Mouse (Mus musculus): ENCODE measurements around the gene Dpp7.

The Dpp7 gene

DNA sequence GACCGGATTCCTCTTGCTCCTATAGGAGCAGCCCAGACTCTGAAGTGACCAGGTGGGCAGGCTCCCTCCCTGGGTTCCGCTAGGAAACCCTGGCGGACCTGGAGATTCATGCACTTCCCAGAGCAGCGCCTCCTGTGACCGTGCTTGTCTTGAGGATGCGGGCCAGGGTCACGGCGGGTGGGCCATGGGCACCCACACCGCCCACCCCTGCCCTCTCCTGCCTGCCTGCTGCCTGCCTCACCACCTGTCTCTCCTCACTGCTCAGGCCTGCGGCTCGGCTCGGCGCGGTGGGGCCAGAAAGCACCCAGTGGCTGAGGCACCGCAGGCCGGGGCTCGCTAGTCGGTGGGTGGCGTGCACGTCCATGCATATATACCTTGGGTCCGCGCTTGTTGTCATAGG, 45.2 kb downstream of the Dpp7 start:
- DNase-seq (ENCODE audit: low spot score), result no peak

DNA sequence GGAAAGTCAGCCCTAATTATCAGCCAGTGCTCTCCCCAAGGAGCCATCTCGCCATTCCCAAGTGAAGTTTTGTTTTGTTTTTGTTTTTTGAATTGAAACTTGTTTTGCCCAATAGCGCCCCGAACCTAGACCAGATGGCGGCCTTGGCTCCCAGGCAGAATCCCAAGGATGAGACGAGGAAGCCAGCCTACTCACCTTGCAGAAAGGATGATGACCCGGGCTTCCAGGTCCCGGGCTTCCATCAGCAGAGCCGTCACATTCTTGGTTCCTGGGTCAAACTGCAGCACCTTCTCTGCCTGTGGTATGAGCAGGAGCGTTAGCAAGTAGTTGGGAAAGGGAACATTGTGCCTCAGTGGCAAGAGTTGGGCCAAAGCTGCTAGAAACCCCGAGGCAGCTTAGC, 46.0 kb downstream of the Dpp7 start:
- no peak for DNase-seq (ENCODE audit: low spot score)

DNA sequence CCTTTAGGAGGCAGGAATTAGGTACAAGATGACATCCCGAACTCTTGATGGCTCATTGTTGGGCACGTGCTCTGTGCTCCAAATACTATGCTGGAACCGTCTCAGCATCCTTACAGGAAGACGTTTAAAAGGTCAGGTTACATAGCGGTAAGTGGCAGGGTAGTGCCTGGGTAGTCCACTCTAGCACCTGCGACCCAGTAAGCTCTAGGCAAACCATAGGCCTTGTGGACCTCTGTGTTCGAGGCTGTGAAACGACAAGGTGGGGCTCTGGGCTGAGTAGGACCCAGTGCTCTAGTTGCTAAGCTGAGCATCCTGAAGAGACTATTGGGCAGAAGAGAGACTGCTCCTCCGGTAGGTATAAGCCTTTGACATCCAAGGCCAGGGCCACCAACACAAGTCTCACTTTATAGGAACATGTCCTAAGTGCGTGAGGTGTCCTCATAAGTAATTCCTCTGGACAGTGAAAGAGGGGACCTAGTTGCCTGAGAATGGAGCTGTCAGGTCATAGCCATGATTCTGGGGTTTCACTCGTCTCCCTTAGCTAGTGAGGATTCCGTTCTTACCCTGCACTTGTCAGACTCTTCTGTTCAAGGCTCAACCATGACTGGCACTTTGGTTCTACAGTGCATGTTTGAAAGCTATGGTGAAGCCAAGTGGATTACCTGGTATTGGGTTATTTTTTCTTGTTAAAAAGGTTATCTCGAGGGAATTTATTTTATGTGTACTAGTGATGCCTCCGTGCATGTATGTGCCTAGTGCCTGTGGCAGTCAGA, 50.4 kb downstream of the Dpp7 start:
- no peak for DNase-seq (ENCODE audit: low spot score)

DNA sequence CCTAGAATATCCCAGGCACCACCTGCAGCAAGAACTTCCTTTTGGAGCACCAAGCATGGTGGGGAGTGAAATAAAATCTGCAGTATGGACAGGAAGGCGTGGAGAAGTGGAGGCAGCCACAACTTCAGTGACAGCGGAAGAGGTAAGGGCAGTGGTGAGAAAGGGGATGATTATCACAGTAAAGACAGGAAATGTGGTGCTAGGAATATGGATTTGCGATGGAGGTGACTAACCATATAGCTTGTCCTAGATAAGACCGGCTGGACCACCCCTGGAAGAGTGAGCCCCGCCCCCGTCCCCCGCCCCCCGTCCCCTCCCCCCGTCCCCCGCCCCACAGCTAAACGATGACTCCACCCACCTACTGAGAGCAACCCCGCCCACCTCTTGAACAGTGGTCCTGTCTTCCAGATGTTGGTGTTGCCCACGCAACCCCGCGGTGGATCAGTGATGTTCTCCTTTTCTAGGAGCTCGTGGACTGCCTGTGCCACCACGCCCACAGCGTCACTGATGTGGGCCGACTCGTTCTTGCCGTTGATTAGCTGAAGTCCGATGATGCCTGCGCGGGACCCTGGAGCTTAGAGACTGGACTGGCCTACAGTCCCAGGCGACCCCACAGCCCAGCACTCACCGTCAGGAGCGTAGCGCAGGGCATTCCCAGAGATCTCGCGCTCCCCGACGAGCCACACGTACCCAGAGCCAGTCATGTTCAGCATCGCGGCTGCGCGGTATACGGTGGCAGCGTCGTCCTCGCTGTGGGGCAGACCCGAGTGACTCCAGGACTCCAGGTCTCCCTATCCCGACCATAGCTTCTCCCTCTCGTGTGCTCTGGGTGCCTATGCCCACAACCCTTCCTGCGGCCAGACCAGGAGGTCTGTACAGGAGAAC, 51.3 kb downstream of the Dpp7 start:
- DNase-seq (ENCODE audit: low spot score), result peak; percentile 75

DNA sequence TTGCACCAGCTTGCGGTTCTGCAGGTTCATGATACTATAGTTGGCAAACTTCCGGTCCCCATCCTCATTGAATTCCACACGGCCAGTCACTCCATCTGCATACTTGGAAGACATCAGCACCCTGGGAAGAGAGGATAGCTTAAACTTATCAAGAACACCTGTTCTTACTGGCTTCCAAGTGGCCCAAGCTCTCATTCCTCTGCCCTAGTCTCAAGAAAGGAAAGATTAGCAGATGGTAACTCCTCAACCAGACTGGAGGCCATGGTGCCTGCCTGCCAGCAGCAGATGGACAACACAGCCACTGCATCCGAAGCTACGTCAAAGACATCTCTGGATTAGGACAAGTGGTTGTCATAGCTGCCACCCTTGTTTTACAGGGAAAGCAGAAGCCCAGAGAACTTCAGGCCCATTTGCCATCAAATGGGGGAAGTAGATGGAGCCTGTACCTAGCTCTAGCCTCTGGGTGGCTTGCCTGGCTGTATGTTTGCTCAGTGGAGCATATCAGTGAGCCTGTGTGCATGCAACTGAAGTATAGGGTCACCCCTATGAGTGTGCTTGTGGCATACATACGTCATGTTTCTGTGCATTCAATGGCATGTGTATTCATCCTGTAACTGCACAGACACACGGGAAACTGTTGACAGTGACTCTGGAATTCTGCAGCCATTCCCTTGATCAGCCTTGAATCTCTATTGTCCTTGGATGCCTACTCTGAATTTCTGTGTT, 52.1 kb downstream of the Dpp7 start:
- no peak for DNase-seq (ENCODE audit: low spot score)

DNA sequence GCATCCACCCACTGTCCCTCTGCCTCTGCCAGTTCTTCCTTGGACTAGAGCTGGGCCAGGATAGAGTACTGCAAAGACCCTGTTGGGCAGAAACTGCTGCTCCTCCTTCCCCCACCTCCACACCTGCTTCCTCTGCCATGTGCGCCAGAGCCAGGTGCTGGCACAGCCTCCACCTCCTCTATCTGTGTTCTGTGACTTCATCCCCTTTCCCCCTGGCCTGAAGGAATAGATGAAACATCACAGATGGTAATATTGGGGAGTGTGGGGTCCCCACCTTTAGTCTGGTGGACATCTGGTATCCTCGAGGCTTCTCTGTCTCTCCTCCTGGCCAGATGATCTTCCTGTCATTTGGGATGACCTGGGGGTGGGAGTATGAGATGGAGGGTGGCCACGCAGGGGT, 52.7 kb downstream of the Dpp7 start:
- no peak for DNase-seq (ENCODE audit: low spot score)
